Mouse (Mus musculus): ENCODE measurements around the gene St6galnac3.

DNA sequence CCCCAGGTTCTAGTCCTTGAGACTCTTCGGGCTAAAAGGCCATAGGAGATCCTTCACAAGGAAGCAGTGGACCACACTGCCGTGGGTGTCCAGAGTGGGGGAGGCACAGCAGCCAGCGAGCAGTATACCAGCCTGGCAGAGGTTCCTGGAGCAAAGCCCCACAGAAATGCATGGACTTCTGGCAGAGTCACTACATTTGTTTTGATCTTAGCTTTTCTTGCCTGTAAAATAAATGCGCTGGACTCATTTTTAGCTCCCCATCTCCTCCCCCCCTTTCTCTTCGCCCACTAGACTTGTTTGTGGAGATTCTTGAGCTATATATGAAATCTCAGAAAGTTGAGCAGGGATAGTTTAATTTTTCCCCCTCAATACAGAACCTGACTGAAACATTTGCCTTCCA is 329.6 kb downstream of the St6galnac3 start:
- TF ChIP-seq CTCF (IDR thresholded peaks at IDR 0.05; ENCODE audit: insufficient read depth, low read length): no peak
- no peak for TF ChIP-seq POLR2A (IDR thresholded peaks at IDR 0.05; ENCODE audit: borderline replicate concordance, extremely low read depth, low read depth, low read length)

Measured in lung, adult 2 months (tissue).